Mouse (Mus musculus): Measurements from ENCODE around the gene Skiv2l.

The Skiv2l gene

GRCm38 (mm10) chr17:34849722-34850516, at the start of gene Skiv2l, which contains the start of gene Nelfe:
TSS of gene Skiv2l (minus strand) at chr17:34850210.
TSS of gene Nelfe (plus strand) at chr17:34850391.
- peak; percentile 92 for DNase-seq (ENCODE audit: low read depth)

DNA sequence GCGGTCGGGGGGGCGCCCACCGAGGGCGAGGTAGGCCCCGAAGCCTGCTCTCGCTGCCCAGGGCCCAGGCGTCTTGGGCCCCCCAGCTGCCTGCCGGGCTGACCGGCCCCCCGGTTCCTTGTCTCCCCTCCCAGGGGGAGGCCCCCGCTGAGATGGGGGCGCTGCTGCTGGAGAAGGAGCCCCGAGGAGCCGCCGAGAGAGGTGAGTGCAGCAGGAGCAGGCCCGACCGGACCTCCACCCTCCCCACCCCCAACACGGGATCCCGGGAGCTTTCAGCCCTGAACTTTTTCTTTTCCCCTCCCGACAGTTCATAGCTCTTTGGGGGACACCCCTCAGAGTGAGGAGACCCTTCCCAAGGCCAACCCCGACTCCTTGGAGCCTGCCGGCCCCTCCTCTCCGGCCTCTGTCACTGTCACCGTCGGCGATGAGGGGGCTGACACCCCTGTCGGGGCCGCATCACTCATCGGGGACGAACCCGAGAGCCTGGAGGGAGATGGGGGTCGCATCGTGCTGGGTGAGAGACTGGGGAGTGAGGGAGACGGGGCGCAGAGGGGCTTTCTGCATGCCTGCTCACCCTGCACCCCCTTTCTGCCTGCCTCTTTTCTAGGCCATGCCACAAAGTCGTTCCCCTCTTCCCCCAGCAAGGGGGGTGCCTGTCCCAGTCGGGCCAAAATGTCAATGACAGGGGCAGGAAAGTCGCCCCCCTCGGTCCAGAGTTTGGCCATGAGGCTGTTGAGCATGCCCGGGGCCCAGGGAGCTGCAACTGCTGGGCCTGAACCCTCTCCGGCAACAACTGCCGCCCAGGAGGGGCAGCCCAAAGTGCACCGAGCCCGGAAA, 49.3 kb upstream of the Skiv2l start:
- DNase-seq (ENCODE audit: low read depth): no peak

DNA sequence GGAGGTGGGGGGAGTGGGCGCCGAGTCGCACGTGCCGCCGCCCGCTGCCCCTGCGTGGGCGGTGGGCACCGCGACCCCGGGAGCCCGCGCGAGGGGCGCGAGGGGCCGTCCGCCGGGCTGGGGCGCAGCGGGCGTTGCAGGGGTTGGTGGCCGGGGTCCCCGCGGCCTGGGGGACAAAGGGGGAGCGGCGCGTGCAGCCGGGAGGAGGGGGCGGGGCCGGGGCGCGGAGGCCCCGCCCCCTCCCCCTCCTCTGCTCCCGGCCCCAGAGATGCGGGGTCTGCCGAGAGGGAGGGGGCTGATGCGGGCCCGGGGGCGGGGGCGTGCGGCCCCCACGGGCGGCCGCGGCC, 48.7 kb upstream of the Skiv2l start:
- no peak for DNase-seq (ENCODE audit: low read depth)

- no peak for DNase-seq (ENCODE audit: low read depth)
These were observed 48.2 kb upstream of the Skiv2l start, which contains the start of the genes C2 and Ehmt2 for GRCm38 (mm10) chr17:34898160-34898586. TSS of gene C2 (minus strand) at chr17:34898265. TSS of gene Ehmt2 (plus strand) at chr17:34898469.

- DNase-seq (ENCODE audit: low read depth): no peak
These were observed 47.6 kb upstream of the Skiv2l start for GRCm38 (mm10) chr17:34897373-34898159.

DNA sequence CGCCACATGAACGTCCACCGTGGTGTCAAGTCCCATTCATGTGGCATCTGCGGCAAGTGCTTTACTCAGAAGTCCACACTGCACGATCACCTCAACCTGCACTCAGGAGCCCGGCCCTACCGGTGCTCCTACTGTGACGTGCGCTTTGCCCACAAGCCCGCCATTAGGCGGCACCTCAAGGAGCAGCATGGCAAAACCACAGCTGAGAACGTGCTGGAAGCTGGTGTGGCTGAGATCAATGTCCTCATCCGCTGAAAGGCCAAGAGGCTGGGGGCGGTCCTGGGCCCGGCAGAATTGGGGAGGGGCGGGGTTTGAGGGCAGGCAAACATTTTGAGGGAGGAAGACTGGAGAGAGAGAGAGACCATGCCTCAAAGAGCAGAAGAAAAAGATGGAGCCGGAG, 46.4 kb upstream of the Skiv2l start:
- no peak for DNase-seq (ENCODE audit: low read depth)

DNA sequence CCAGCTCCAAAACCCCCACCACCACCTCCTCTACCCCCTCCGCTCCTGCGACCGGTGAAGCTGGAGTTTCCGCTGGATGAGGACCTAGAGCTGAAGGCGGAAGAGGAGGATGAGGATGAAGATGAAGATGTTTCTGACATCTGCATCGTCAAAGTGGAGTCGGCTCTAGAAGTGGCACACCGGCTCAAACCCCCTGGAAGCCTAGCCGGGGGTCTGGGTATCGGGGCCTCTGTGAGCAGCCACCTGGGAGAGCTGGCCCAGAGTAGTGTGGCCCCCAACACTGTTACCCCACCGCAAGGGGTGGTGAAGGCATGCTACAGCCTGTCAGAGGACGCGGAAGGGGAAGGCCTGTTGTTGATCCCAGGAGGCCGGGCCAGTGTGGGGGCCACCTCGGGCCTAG, 45.7 kb upstream of the Skiv2l start:
- no peak for DNase-seq (ENCODE audit: low read depth)

DNA sequence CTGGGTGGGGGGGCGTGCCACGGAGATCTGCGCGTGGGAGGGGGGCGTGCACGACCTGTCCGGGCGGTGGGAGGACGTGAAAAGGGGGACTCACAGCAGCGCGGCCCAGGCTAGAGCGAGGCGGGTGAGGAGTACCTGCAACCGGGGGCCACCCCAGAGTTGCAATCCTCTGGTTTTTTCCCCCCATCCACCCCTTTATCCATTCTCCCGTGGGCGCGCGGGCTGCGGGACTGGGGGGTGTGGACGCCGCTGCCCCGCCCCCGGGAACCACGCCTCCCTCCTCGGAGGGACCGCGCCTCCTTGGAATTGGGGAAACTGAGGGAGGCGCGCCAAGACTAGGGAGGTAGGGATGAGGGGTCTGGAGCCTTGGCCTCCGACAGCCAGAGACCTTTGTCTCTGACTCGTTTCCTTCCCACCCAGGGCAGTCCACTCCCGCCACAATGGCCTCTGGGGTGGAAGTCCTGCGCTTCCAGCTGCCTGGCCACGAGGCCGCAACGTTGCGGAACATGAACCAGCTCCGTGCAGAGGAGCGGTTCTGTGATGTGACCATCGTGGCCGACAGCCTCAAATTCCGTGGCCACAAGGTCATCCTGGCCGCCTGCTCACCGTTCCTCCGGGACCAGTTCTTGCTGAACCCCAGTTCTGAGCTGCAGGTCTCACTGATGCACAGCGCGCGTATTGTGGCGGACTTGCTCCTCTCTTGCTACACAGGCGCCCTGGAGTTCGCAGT, 45.0 kb upstream of the Skiv2l start:
- no peak for DNase-seq (ENCODE audit: low read depth)

GRCm38 (mm10) chr17:34894074-34894597, 44.1 kb upstream of the Skiv2l start:
- DNase-seq (ENCODE audit: low read depth): peak; percentile 87

DNA sequence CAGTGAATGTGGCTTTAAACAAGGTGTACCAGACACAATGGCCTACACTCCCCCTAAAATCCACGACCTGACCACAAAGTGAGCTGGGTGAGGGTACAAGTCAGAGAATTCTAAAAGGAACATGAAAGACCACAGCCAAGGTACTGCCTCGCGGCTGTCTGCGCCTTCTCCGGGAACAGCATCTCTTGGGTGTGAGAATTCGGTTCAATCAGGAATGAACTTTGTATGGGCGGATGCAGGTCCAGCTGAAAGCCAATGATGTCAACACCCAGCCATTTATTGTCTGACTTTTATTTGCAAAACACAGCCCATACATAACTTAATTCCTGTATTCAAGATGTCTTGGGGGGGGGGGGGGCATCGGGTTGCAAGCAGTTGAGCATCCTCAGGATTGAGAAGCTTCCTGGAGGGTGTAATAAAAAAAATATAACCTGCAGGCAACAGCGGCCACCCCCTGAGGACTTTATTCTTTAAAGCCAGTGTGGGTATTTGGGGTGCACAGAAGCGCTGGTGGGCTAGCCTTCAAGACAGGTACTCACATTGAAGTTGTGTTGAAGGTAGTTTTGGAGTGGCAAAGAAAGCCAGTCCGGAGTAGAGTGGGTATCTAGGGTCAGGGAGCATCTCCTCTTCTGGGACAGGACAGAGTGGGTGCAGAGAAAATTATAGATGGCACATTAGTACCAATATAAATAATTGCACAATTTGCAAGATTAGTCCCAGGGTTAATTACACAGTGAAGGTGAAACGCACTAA, 43.2 kb upstream of the Skiv2l start:
- no peak for DNase-seq (ENCODE audit: low read depth)

DNA sequence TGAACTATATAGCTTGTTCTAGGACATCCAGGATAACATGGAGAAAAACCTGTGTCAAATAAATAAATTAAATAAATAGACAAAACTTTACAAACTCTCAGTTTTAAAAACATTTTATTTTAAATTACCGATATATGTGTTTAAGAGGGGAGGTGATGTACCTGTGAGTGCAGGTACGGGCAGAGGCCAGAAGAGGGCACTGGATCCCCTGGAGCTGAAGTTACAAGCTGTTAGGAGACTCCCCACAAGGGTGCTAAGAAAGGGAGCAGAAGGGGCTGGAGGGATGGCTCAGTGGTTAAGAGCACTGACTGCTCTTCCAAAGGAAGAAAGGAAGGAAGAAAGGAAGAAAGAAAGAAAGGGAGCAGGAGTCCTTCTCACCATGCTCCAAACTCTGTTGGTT, 41.4 kb upstream of the Skiv2l start:
- DNase-seq (ENCODE audit: low read depth): no peak

- no peak for DNase-seq (ENCODE audit: low read depth)
These were observed 40.2 kb upstream of the Skiv2l start for GRCm38 (mm10) chr17:34890074-34890743.

- DNase-seq (ENCODE audit: low read depth): no peak
These were observed 37.9 kb upstream of the Skiv2l start for GRCm38 (mm10) chr17:34887942-34888341.

- DNase-seq (ENCODE audit: low read depth): no peak
These were observed 35.6 kb upstream of the Skiv2l start for GRCm38 (mm10) chr17:34885615-34886014.

GRCm38 (mm10) chr17:34884704-34885103, 34.7 kb upstream of the Skiv2l start:
- no peak for DNase-seq (ENCODE audit: low read depth)

DNA sequence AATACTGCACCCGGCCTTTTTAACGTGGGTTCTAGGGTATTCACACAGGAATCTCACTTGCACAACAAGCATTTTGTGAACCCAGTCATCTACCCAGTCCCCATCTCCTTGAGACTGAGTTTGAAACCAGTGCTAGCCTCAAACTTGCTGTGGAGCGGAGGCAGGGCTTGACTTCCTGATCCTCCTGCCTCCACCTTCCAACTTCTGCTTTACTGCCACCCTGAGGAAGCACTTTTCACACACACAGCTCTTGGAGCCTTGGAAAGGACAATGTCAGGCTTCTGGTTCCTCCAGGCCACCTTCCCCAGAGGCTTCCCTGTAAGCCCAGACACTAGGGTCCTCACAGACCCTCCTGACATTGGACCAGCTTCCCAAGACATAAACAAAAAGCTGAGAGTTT, 33.3 kb upstream of the Skiv2l start:
- no peak for DNase-seq (ENCODE audit: low read depth)

DNA sequence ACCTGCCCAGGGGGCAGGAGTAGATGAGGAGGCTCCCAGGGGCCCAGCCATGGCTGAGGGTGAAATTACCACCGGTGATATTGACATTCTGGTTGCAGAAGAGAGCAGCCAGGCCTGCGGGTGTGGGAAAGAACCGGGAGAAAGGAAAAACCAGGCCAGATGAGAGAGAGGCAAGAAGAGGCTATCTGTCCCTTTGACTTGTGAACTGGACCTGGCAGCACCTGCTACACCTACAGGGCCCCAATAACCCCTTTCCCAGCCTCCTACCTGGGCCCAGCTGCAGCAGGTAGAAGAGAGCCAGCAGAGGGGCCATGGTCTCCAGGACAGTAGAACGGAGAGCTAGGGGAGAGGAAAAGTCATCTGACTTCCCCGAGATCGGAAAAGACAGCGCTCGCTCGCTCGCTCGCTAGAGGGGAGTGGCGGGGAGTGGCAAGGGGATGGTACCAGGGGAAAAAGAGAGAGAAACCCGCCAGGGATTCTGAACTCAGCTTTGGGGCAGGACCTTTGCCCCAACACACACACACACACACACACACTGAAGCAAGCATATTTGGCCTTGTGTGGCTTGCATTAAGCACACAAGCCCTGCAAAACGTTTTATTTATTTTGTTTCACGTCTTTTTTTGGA, 31.8 kb upstream of the Skiv2l start, which contains the start of gene Gm20547:
Gene Gm20547 (minus strand): TSS at position 360 of the 628 bp plus-strand sequence.
- no peak for DNase-seq (ENCODE audit: low read depth)

GRCm38 (mm10) chr17:34881166-34881565, 31.2 kb upstream of the Skiv2l start:
- no peak for DNase-seq (ENCODE audit: low read depth)

- DNase-seq (ENCODE audit: low read depth): no peak
These were observed 29.4 kb upstream of the Skiv2l start, which contains the start of gene Zbtb12 for GRCm38 (mm10) chr17:34879336-34879879. TSS of gene Zbtb12 (plus strand) at chr17:34879483.
